Mouse (Mus musculus): ENCODE results near the gene Syna.

Syna gene

GRCm38 (mm10) chr5:134530830-134531229, 29.1 kb downstream of the Syna start:
- DNase-seq (ENCODE audit: low spot score), result no peak

- DNase-seq (ENCODE audit: low spot score), result no peak
These were observed 31.5 kb downstream of the Syna start for GRCm38 (mm10) chr5:134528488-134528887.

GRCm38 (mm10) chr5:134525971-134526711, 33.8 kb downstream of the Syna start:
- no peak for DNase-seq (ENCODE audit: low spot score)

GRCm38 (mm10) chr5:134523728-134524127, 36.2 kb downstream of the Syna start:
- no peak for DNase-seq (ENCODE audit: low spot score)

- no peak for DNase-seq (ENCODE audit: low spot score)
These were observed 37.4 kb downstream of the Syna start for GRCm38 (mm10) chr5:134522524-134522923.

- DNase-seq (ENCODE audit: low spot score), result no peak
These were observed 38.2 kb downstream of the Syna start for GRCm38 (mm10) chr5:134521806-134522205.

GRCm38 (mm10) chr5:134521131-134521530, 38.8 kb downstream of the Syna start:
- DNase-seq (ENCODE audit: low spot score), result no peak

GRCm38 (mm10) chr5:134520120-134520519, 39.9 kb downstream of the Syna start:
- no peak for DNase-seq (ENCODE audit: low spot score)

GRCm38 (mm10) chr5:134519471-134519870, 40.5 kb downstream of the Syna start:
- no peak for DNase-seq (ENCODE audit: low spot score)

- DNase-seq (ENCODE audit: low spot score), result no peak
These were observed 47.9 kb downstream of the Syna start for GRCm38 (mm10) chr5:134512086-134512485.

GRCm38 (mm10) chr5:134510266-134510665, 49.7 kb downstream of the Syna start:
- DNase-seq (ENCODE audit: low spot score), result no peak

GRCm38 (mm10) chr5:134508965-134509364, 51.0 kb downstream of the Syna start:
- no peak for DNase-seq (ENCODE audit: low spot score)
